Mouse (Mus musculus): ENCODE measurements around the gene Uvssa. TPM values are rescaled to one million over a fixed set of nuclear protein-coding genes. Genes with fewer than 3 reads are reported as not detected.
"Not testable (repeated sequence)": the region's sequence is repeated elsewhere in the genome, so short reads cannot be mapped to it uniquely, and the experiment has no call there.

Gene Uvssa
- total RNA-seq (2015; ENCODE audit: low replicate concordance): 13.8 and 16.9 TPM in 2 replicates
- 24.5 and 28.1 TPM in 2 replicates for total RNA-seq (2017; ENCODE audit: low replicate concordance)

DNA sequence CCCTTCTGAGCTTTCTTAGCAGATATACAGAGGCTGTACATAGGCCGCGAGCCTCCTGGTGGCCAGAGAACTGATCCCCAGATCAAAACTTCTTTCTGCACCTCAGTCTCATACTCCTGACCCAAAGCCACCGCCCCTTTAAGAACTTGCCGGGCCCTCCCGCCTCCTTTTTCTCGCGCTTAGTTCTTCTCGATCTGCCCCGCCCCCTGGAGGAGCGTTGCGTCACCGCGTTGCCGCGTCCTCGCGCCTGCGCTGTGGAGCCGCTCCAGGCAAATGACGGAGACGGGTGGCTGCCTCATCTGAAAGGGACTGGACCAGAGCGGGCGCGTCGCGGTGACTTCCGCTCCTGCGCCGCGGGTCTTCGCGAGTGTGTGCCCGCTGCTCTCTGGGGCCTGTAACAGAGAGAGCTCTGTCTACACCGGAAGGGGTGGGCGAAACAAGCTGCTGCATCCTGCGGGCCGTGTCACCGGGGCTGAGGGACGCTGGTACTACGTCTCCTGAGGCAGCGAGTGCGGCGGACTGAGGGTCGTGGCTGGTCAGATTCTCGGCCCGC, at the start of gene Uvssa:
Gene Uvssa, plus strand, starts transcription at position 248 of the 553 bp plus-strand sequence.
- ATAC-seq (replicated peaks; ENCODE audit: low FRiP score, poor library complexity, severe bottlenecking): peak; percentile 96

DNA sequence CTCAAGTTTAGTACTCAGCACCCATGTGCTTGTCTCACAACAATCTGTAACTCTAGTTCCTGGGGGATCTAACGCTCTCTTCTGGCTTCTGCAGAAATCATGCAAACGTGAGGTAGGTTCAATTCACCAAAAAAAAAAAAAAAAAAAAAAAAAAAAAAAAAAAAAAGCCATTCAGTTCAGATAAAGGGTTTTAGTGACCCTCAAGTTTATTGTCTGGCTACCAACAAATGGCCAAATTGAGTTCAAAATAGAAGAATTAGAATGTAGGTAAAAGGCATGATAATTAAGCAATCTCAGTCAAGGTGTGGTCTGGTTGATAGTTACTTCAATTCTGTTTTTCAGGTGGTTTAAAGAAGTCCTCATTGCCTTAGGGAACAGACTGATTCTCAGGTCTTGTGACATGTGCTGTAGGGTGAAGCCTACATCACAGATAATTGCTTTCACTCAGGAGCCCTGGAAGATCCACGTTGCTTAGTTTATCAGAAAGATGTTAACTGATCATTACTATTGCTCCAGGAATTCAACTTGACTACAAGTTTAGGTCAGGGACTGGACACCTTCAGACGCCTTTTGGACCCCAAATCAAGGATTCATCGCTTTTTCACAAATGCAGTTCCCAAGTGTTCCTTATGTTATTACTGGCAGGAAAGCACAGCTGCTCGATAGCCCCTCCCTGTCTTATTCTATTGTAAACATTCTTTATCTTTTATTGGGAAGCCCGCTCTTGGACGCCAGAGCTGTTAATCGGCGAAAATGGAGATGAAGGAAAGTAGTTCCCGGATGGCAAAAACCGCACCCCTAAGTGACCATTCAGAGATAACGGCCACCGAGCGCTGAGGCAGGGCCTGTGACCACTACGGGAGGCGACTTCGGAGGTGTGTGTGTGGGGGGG, 43.7 kb upstream of the Uvssa start:
- ATAC-seq (replicated peaks; ENCODE audit: low FRiP score, poor library complexity, severe bottlenecking): no peak

DNA sequence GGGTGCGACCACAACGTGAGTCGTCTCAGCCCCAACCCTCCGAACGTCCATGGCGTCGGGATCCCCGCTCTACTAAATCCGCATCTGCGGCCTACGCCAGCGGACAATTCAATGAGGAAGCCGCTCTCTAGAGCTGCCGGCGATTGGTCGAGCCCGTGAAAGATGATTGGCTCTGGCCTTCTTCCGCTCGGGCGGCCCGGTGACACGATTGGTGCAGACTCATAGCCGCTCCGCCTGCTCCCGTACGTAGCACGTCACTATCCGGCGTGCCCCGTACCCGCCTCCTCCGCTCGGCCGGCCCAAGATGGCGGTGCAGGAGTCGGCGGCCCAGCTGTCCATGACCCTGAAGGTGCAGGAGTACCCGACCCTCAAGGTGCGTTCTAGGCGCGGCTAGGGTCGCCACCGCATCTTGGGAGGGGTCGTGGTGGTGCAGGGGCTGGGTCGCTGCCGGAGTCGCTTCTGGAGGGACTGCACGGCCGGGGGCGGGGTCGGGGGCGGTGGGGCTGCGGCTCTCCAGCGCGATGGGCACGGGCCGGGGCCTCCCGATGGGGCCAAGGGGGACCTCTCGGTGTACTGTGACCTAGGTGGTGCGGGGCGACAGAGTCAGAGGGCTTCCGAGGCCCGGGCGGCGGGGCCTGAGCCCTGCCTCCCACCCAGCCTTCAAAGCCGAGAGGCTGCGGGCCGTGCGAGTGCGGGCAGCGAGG, 42.9 kb upstream of the Uvssa start, which contains the start of gene Maea:
Gene Maea, plus strand, starts transcription at position 237 of the 704 bp plus-strand sequence.
- peak; percentile 100 for ATAC-seq (replicated peaks; ENCODE audit: low FRiP score, poor library complexity, severe bottlenecking)

DNA sequence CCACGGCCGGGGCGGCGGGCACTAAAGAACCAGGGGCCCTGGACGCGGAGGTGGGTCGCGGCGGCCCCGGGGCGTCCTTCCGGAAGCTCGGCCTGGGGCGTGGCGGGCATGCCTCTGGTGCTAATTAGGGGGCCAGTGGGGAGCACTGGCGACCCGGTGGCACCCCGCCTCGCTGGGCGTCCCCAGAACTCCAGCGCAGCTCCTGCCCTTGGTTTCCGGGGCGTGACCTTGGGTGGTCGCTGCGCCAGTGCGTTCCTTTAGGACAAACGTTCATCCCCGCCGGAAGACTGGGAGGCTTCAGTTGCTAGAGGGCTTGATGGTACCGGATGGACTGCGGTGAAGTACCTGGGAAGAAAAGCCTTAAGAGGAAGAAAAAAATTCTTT, 42.4 kb upstream of the Uvssa start:
- ATAC-seq (replicated peaks; ENCODE audit: low FRiP score, poor library complexity, severe bottlenecking): peak; percentile 30

DNA sequence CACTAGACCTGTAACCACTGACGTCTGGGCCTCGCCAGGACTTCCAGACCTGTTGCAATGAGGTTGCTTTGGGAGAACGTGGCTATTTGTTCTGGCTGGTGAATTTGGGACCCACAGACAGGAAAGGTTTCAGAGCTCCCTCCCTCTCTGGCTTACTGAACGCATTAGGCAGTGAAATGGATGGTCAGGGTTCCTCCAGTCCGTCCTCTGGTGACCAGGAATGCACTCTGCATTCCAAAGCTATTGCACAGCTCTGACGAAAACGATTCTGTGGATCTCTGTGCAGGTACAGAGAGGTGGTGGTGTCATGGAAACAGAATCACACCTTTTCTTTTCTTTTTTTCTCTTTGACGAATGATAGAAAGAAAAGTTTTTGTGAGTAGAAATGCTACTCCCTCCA, 41.1 kb upstream of the Uvssa start:
- ATAC-seq (replicated peaks; ENCODE audit: low FRiP score, poor library complexity, severe bottlenecking): no peak

DNA sequence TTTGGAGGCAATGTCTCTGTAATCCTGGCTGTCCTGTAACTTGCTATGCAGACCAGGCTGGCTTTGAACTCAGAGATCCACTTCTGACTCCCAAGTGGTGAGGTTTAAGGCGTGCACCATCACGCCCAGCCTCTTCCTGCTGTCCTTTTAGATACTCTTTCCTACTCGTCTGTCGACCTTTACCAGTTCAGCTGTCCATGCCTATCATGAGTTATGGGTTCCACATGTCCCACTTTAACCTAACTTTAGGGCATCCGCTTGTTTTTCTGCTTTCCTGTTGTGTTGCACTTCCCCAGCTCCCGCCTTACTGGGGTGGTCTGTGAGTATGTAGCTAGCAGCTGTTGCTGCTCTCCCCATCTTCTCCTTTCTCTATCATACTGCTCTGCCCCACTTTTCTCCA, 37.2 kb upstream of the Uvssa start:
- ATAC-seq (replicated peaks; ENCODE audit: low FRiP score, poor library complexity, severe bottlenecking): no peak

DNA sequence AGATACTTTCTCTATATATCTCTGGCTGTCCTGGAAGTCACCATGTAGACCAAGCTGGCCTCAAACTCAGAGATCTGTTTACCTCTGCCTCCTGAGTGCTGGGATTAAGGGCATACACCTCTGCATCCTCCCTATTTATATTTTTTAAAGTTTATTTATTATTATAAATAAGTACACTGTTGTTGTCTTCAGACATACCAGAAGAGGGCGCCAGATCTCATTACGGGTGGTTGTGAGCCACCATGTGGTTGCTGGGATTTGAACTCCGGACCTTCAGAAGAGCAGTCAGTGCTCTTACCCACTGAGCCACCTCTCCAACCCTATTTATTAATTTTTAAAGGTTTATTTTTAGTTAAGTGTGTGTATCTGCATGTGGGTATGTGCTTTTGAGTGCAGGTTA, 36.1 kb upstream of the Uvssa start:
- ATAC-seq (replicated peaks; ENCODE audit: low FRiP score, poor library complexity, severe bottlenecking): not testable (repeated sequence)

DNA sequence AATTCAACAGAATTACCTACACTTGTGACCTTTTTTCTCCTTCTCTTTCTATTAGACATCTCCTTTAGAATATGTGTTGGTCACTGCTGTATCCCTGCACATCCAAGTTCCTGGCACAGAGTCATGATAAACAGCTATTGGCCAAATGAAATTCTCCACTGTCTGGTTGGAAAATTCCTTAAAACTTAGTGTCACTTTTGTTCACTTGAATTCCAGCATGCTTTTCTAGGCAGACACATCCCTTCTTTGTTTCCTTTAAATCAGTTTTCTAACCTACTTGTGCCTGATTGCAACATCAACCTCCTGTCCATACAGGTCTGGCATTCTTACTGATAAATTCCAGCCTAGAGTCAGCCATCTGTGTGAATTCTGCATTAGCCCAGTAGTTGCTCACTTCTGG, 35.5 kb upstream of the Uvssa start:
- ATAC-seq (replicated peaks; ENCODE audit: low FRiP score, poor library complexity, severe bottlenecking): no peak

DNA sequence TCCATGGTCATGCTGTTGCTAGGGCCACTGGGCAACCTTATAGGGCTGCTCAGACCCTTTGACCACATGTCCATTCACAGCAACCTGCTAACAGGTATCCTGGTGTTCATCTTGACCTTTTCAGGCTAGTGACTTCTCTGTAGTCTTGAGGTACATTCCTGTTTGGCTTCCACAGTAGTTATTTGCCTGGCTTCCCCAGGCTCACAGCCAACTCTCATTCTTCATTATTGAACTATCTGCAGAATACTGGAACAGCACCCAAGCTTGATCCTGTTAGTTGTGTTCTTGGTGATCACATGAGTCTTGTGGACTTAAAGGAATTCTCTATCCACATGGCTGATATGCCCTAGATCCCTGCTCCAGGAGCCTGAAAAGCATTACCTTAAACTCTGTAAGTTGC, 34.8 kb upstream of the Uvssa start:
- ATAC-seq (replicated peaks; ENCODE audit: low FRiP score, poor library complexity, severe bottlenecking): no peak

DNA sequence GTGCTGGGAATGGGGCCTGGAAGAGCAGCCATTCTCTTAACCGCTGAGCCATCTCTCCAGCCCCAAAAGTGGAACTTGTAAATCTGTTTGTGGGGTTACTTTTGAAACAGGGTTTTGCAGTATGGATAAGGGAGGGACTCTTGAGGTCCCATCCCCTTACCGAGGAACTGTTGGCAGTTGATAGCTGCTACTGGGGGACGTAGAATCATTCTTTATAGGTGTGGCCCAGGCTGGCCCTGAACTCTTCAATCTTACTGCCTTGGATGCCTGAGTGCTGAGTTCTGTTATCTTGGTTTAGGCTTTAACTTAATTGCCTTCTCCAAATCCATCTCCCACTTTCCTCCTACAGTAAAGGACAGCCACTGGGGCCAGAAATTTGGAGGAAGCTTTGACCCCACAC, 34.3 kb upstream of the Uvssa start:
- no peak for ATAC-seq (replicated peaks; ENCODE audit: low FRiP score, poor library complexity, severe bottlenecking)

DNA sequence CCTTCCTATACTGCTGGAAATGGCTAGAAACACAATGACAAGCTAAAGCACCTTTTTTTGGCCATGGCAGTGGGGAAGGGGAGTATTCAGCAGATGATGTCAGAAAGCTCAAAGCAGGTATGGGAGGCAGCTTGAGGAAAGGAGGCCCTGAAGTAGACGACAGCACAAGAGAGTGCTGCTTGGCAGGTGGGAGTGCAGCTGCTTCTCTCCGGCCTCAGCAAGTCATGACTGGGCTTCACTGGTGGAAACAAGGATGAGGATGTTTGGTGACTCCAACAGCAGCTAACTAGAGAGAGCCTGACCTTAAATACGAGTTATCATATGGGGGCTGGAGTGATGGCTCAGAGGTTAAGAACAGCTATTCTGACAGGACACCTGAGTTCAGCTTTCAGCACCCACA, 30.7 kb upstream of the Uvssa start:
- ATAC-seq (replicated peaks; ENCODE audit: low FRiP score, poor library complexity, severe bottlenecking): no peak

DNA sequence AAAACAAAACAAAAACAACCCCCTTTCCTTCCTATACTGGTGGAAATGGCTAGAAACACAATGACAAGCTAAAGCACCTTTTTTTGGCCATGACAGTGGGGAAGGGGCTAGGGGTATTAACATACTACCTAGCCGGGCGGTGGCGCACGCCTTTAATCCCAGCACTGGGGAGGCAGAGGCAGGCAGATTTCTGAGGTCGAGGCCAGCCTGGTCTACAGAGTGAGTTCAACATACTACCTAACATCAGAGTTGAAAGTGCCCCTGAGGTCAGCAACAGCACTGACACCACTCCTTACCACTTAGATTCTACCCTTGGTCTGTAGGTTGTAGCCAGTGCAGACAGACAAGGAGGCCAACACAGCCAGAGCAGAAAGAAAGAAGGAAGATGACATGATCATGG, 29.1 kb upstream of the Uvssa start:
- no peak for ATAC-seq (replicated peaks; ENCODE audit: low FRiP score, poor library complexity, severe bottlenecking)

DNA sequence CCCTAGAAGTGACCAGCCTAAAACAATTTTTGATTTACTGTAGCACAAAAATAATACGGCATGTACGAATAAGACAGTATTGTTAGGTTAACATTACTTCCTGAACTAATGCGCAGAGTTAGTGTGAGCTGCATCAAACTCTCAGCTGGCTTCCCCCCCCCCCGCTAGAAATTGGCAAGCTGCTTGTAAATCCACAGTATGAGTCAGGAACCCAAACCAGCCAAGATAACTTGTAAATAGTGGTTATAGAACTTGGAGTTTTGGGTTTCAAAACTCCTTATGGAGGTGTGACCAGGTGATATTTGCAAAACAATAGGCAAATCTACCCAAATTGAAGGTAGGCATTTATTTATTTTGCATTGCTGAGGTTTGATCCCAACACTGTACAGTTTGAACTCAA, 28.6 kb upstream of the Uvssa start:
- ATAC-seq (replicated peaks; ENCODE audit: low FRiP score, poor library complexity, severe bottlenecking): no peak

DNA sequence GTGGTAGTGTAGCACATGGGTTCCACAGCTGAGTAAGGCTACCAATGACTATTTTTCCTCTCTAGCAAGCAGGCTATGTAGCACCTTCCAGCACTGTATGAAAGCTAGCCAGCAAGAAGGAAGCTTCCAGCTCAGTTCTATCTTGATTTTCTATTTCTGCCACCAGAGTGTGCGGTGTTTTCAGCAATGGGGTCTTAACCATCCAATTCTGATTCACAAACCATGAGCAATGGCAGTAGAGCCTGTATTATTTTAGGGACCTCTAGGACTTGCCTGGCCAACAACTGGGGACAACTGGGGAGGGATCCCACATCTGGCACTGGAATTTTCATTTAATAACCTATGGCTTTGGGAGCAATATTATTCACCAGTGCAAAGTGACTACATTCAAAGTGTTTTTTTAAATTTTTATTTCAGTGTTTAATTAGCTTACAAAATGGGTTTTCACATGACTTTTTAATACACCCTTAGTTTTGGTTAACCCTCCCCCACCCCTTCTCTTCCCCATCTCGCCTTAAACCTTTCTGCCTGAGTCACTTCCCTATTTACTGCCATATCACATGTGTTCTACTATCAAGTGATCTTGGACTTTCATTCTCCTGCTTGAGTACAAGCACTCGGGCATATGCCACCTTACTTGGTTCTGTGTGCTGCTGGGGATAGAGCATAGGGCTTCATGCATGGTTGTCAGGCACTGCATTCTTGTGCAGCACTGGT, 26.6 kb upstream of the Uvssa start:
- ATAC-seq (replicated peaks; ENCODE audit: low FRiP score, poor library complexity, severe bottlenecking): no peak

DNA sequence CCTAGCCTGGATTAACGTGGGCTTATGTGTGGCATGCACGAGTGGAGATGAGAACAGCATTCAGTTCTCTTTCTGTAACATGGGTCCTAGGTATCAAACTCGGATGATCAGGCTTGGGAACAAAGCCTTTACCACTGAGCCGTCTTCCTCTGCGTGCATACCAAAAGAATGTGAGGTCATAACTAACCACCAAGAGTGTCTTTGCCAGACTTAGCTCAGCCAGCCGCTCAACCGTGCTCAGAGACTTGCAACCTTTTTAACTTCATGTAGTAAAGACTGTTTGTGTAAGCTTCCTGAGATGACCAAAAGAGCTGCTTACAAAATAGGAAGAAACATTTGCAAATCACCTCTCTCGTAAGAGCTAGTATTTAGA, 26.1 kb upstream of the Uvssa start:
- ATAC-seq (replicated peaks; ENCODE audit: low FRiP score, poor library complexity, severe bottlenecking): no peak

DNA sequence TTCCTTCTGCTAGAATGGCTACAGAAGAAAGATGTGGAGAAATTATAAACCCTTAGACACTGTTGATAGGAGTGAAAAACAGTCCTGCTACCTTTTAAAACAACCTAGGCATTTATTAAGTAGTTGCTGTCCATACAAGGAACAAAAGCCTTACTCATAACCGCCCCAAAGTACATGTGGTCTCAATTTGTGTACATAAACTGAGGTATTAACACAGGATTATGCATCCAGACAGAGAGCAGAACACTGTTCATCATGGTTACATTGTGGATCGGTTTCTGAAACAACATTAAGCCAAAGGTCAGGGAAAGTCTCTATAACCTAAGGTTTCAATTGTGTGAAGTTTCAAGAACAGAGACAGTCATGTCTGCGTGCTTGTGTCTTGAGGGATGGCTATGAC, 25.3 kb upstream of the Uvssa start:
- ATAC-seq (replicated peaks; ENCODE audit: low FRiP score, poor library complexity, severe bottlenecking): no peak

DNA sequence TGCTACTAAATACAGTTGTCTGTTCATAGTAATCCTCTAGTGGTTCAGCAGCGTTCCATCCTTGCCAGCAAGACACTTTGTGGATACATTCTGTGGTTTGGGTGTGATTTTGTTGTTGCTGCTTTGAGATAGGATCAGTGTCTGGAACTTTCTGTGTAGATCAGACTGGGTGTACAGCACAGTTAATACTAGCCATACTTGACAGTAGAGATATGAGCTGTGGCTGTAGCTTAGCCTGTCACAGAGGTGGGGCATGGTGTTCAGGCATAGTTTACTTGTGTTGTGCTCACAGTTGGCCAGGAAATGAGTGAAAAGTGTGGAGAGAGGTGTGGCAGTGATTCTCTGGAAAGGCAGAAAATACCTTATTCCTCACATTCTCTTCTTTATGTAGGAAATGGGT, 20.9 kb upstream of the Uvssa start:
- ATAC-seq (replicated peaks; ENCODE audit: low FRiP score, poor library complexity, severe bottlenecking): no peak

DNA sequence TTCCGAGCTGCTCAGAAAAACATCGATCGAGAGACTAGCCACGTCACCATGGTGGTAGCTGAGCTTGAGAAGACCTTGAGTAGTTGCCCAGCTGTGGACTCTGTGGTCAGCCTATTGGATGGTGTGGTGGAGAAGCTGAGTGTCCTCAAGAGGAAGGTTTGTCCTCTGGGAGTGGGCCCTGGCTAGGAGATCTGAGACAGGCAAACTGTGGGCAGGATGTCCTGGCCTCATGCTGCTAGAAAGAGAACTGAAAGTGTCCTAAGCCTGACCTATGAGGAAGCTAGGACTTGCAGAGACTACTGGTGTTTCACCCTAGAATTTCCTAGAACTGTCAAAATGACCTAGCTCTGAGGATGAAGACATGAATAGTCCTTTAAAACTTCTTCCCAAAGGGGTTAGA, 19.9 kb upstream of the Uvssa start:
- ATAC-seq (replicated peaks; ENCODE audit: low FRiP score, poor library complexity, severe bottlenecking): no peak

DNA sequence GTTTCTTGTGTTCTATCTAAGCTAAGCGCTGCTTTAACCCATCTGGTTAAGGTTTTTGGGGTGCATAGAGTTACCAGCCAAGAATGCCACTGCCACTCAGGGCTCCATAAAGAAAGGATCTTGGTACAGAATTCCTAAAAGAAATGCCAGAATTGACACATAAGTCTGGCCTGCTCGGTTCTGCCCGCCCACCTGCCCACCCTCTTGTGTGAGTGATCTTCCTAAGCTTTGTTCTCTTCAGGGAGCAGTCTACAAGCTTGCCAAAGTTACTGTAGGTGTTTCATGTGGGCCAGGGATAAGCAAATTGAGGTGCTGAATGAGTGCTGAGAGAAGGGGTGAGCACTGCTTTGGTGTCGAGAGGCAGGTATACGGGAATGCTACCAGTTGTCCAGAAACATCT, 15.1 kb upstream of the Uvssa start:
- ATAC-seq (replicated peaks; ENCODE audit: low FRiP score, poor library complexity, severe bottlenecking): no peak

DNA sequence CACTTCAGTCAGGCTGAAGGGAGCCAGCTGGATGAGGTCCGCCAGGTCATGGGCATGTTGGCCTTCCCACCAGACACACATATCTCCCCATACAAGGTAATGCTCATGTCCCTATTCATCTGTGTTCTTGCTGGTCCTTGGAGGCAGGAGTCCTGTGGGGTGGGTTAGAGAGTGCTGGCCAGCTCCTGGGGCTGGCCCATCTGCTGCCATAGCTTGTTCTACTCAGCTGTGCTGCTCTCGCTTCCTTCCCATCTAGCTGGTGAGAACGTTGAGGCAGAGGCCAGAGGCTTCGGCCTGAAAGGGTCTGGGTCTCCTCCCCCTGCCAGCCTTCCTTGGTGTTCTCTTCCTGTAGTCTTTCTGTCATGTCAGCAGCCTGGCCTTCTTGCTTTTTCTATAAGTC, 9.7 kb upstream of the Uvssa start:
- ATAC-seq (replicated peaks; ENCODE audit: low FRiP score, poor library complexity, severe bottlenecking): no peak

Measured in erythroid progenitor cell, adult 5-6 weeks (primary cell).